Mouse (Mus musculus): ENCODE measurements around the gene Ddb2. TPM values are rescaled to one million over a fixed set of nuclear protein-coding genes. Genes with fewer than 3 reads are reported as not detected.

The Ddb2 gene
- polyA plus RNA-seq, 1 experiment from 2014 or later: 18.8 TPM

DNA sequence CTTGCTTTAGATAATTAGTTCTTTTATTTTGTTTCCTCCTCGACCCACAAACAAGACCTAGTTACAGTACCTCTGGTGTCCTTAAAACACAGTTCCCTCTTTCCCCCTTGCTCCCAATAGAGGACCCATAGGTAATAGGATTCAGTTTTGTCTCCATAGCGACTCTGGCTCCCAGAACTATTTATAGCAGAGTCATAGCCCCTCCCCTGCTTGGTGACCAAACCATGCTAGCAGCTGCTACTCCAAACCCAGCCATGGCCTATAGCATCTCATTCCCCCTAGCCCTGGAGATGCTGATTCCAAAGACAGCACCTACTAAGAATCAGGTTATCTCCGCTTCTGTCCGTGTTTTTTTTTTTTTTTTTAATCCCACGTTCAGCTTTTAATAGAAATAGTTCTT is 56.1 kb downstream of the Ddb2 start:
- 67% methylated on average over 5 of the region's 5 CpGs for WGBS
- no peaks in the 10 kb centered on the region for H3K9me3 ChIP-seq
- peaks cover 24% of the 10 kb centered on the region for H3K36me3 ChIP-seq (replicated peaks)
- no peaks in the 10 kb centered on the region for H3K27me3 ChIP-seq (replicated peaks)
- 0 out of 2 replicates have a peak overlapping the region, but pooled peaks have one; percentile 65 for H3K4me3 ChIP-seq
- H3K4me2 ChIP-seq: peak overlapping the region; percentile 83
- peaks cover 31% of the 10 kb centered on the region for H3K4me1 ChIP-seq
- H3K9ac ChIP-seq: peak overlapping the region; percentile 85
- ATAC-seq (replicated peaks): no peak
- no peak overlapping the region for H3K27ac ChIP-seq

DNA sequence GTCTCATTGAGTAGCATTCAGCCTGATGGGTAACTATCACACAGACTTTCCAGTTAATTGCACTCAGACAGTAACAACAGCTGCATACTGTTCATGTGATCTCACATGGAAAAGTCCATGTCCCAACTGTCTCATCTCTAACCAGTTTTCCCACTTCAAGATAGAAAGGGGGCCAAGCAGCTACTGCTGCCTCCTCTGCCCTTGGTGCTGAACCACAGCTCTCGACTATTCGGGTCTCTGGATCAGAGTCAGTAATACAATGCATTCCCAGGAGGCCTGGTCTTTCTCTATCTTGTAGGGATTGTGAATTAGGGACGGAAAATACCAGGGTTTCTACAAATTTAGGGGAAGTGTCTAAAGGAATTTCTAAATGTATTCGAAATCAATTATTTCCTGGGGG is 57.0 kb downstream of the Ddb2 start:
- H3K27me3 ChIP-seq (replicated peaks): no peaks in the 10 kb centered on the region
- no peaks in the 10 kb centered on the region for H3K9me3 ChIP-seq
- H3K4me2 ChIP-seq: no peak overlapping the region
- 47% methylated on average over 4 of the region's 4 CpGs for WGBS
- no peak overlapping the region for H3K27ac ChIP-seq
- no peak overlapping the region; the same call in 1 of the 2 replicates for H3K9ac ChIP-seq
- no peak for ATAC-seq (replicated peaks)
- no peak overlapping the region for H3K4me3 ChIP-seq
- H3K4me1 ChIP-seq: peaks cover 31% of the 10 kb centered on the region
- H3K36me3 ChIP-seq (replicated peaks): peaks cover 29% of the 10 kb centered on the region

DNA sequence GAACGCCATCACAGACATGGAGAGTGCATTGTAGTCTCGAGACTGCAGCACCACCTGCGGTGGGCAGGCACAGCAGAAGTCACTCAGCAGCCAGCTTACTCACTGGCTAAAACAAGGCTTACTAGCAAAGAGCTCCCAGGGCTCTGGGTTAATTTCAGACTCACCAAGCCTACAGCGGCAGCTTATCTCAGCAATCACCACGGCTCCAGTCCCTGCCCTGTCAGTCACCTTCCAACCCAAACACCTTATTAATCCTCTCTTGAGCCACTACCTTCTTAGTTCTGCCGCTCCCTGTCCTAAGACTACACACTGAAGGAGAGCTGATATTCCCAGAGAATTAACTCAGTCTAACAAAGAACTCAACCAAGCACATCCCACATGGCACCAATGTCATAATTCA is 60.5 kb downstream of the Ddb2 start:
- 78% methylated on average over 6 of the region's 6 CpGs for WGBS
- no peaks in the 10 kb centered on the region for H3K27me3 ChIP-seq (replicated peaks)
- H3K4me1 ChIP-seq: peaks cover 14% of the 10 kb centered on the region
- H3K36me3 ChIP-seq (replicated peaks): peaks cover 56% of the 10 kb centered on the region
- H3K4me3 ChIP-seq: no peak overlapping the region
- H3K4me2 ChIP-seq: no peak overlapping the region
- H3K27ac ChIP-seq: no peak overlapping the region
- no peaks in the 10 kb centered on the region for H3K9me3 ChIP-seq
- H3K9ac ChIP-seq: no peak overlapping the region
- ATAC-seq (replicated peaks): no peak

DNA sequence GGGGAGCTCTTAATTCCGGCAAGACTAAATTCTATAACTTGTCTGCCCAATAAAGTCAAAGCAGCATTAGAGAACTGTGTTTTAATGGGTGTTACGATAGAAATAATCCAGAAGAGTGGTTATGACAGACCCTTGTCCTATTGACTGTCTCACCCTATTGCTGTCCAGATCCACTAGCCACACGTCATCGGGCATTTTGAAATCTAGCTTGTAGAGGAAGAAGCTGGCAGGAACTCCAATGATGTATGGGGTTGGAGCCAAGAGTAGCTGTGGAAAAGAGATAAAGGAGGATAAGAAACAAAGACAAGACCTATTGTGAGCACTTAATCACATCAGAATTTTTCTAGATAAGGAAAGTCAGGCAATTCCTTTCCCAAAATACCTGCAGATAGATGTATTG is 61.3 kb downstream of the Ddb2 start:
- Histone ChIP-seq H3K4me3 (no peak overlapping the region), H3K9ac (no peak overlapping the region), H3K9me3 (no peaks in the 10 kb centered on the region), H3K36me3 (replicated peaks) (peaks cover 59% of the 10 kb centered on the region), H3K27me3 (replicated peaks) (no peaks in the 10 kb centered on the region), H3K4me2 (no peak overlapping the region), H3K4me1 (peaks cover 7% of the 10 kb centered on the region), H3K27ac (no peak overlapping the region)
- ATAC-seq (replicated peaks): no peak
- 90% methylated on average over 4 of the region's 4 CpGs for WGBS

DNA sequence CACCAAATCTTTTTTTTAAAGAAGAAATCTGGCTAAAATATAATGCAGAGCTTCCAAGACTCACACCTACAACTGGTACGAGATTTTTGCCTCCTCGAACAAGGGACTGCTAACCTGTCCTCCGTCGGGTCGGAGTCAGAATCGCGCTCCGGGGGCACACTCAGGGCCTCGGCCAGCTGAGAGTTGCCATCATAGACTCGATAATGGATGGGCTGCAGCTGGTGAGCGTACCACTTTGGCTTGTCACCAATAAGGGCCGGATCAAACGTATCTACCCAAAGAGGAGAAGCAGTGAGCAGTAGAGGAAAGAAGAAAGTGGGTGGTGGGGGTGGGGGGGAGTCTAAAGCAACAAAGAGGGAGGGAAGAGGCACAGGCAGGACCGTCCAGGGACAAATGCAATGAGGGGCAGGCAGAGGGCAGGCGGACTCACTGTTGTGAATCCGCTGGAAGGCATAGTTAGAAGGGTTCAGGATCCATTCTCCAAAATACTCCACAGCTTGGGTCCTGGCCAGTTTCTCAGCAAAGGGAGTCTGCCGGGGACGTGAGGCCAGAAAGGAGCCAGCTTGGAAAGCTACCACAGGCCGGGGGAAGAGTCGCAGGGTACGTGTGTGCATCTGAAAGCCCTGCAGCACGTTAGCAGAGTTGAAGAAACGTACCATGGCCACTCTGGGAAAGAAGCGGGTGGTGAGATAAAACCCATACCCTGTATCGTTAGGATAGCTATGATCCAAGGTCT is 67.0 kb downstream of the Ddb2 start:
- Histone ChIP-seq H3K27ac (no peak overlapping the region), H3K9ac (no peak overlapping the region), H3K9me3 (no peaks in the 10 kb centered on the region), H3K4me1 (no peaks in the 10 kb centered on the region), H3K4me3 (no peak overlapping the region), H3K27me3 (replicated peaks) (no peaks in the 10 kb centered on the region), H3K36me3 (replicated peaks) (peaks cover 69% of the 10 kb centered on the region), H3K4me2 (no peak overlapping the region)
- no peak for ATAC-seq (replicated peaks)
- WGBS: 92% methylated on average over 25 of the region's 25 CpGs

DNA sequence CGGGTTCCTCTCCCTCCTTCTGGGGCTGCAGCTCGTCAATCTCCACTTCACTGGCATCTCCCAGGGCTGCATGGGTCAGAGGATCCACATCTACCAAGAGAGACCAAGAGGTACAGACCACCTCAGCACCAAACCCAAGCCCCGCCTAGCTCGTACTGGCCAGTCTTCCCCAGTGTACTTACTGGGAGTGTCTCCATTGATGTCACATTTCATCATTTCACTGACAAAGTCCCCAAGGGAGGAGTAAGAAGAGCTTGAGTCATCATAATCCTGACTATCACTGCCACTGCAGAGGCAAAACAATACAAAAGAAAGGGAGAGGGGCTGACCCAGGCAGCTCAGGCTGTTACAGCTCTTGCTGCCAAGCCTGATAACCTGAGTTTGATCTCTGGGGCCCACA is 69.2 kb downstream of the Ddb2 start:
- H3K36me3 ChIP-seq (replicated peaks): peaks cover 73% of the 10 kb centered on the region
- H3K4me1 ChIP-seq: no peaks in the 10 kb centered on the region
- no peak overlapping the region for H3K27ac ChIP-seq
- 92% methylated on average over 4 of the region's 4 CpGs for WGBS
- H3K9me3 ChIP-seq: no peaks in the 10 kb centered on the region
- H3K4me2 ChIP-seq: no peak overlapping the region
- no peaks in the 10 kb centered on the region for H3K27me3 ChIP-seq (replicated peaks)
- no peak for ATAC-seq (replicated peaks)
- no peak overlapping the region for H3K9ac ChIP-seq
- no peak overlapping the region for H3K4me3 ChIP-seq

- peaks cover 81% of the 10 kb centered on the region for H3K36me3 ChIP-seq (replicated peaks)
- ATAC-seq (replicated peaks): no peak
- H3K9ac ChIP-seq: no peak overlapping the region
These were observed 71.8 kb downstream of the Ddb2 start for GRCm38 (mm10) chr2:91164991-91165390.

GRCm38 (mm10) chr2:91163532-91163931 is 73.2 kb downstream of the Ddb2 start:
- Histone ChIP-seq H3K9me3 (no peaks in the 10 kb centered on the region), H3K4me3 (no peak overlapping the region)
- WGBS: 92% methylated on average over 5 of the region's 5 CpGs

More at GRCm38 (mm10) chr2:91164991-91165390, 71.8 kb downstream of the Ddb2 start:
- H3K27me3 ChIP-seq (replicated peaks): no peaks in the 10 kb centered on the region
- no peaks in the 10 kb centered on the region for H3K4me1 ChIP-seq
- no peak overlapping the region for H3K27ac ChIP-seq
- H3K4me2 ChIP-seq: no peak overlapping the region
- 95% methylated on average over 6 of the region's 6 CpGs for WGBS
- no peaks in the 10 kb centered on the region for H3K9me3 ChIP-seq
- H3K4me3 ChIP-seq: no peak overlapping the region

DNA sequence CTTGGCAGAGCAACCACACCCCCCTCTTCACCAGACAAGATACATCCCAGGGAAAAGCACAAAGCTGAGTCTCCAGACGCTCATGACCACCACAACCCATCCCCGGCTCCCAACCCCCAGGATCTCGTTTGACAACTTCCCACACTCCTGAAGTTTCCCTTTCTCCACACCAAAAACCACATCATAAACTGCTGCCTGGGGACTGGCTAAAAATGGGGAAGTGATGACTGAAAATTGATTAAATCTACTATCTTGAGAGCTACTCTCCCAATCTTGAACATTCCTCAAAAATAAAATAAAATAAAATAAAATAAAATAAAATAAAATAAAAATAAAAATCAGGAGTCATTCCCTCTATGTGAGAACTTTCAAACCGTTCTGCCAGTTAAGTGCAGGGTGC is 73.8 kb downstream of the Ddb2 start:
- WGBS: 94% methylated on average over 4 of the region's 4 CpGs
- no peak for ATAC-seq (replicated peaks)

More at GRCm38 (mm10) chr2:91163532-91163931, 73.2 kb downstream of the Ddb2 start:
- no peak overlapping the region for H3K4me2 ChIP-seq
- no peaks in the 10 kb centered on the region for H3K4me1 ChIP-seq
- ATAC-seq (replicated peaks): no peak
- no peak overlapping the region for H3K9ac ChIP-seq
- H3K36me3 ChIP-seq (replicated peaks): peaks cover 82% of the 10 kb centered on the region
- no peaks in the 10 kb centered on the region for H3K27me3 ChIP-seq (replicated peaks)
- H3K27ac ChIP-seq: no peak overlapping the region

More for the DNA sequence above, 73.8 kb downstream of the Ddb2 start:
- Histone ChIP-seq H3K9ac (no peak overlapping the region), H3K36me3 (replicated peaks) (peaks cover 83% of the 10 kb centered on the region), H3K4me1 (no peaks in the 10 kb centered on the region), H3K4me2 (no peak overlapping the region), H3K4me3 (no peak overlapping the region), H3K9me3 (no peaks in the 10 kb centered on the region), H3K27me3 (replicated peaks) (no peaks in the 10 kb centered on the region), H3K27ac (no peak overlapping the region)

Other genes starting within 250 kb of the Ddb2 start
- gene Rapsn, start 201.4 kb downstream of the Ddb2 start, polyA plus RNA-seq (2015; fragmentation: Nextera tagmentation; extraction: Ambion mirVana): 0.61 and 1.2 TPM in 2 replicates
- 226 and 233 TPM in 2 replicates for gene Psmc3, start 183.0 kb downstream of the Ddb2 start, polyA plus RNA-seq (2015; fragmentation: Nextera tagmentation; extraction: Ambion mirVana)
- gene Slc39a13, start 166.6 kb downstream of the Ddb2 start, polyA plus RNA-seq (2015; fragmentation: Nextera tagmentation; extraction: Ambion mirVana): 35.7 and 36.8 TPM in 2 replicates
- 3.3 and 4.2 TPM in 2 replicates for gene Spi1, start 154.6 kb downstream of the Ddb2 start, polyA plus RNA-seq (2015; fragmentation: Nextera tagmentation; extraction: Ambion mirVana)
- gene Mybpc3, start 118.8 kb downstream of the Ddb2 start, polyA plus RNA-seq (2015; fragmentation: Nextera tagmentation; extraction: Ambion mirVana): 0.05 and 0.41 TPM in 2 replicates
- gene Madd, start 53.1 kb downstream of the Ddb2 start, polyA plus RNA-seq (2015; fragmentation: Nextera tagmentation; extraction: Ambion mirVana): 65.4 and 69.3 TPM in 2 replicates
- gene Nr1h3, start 34.1 kb downstream of the Ddb2 start, polyA plus RNA-seq (2015; fragmentation: Nextera tagmentation; extraction: Ambion mirVana): 2.7 and 3.0 TPM in 2 replicates
- 37.2 and 43.6 TPM in 2 replicates for gene Acp2, start 34.1 kb downstream of the Ddb2 start, polyA plus RNA-seq (2015; fragmentation: Nextera tagmentation; extraction: Ambion mirVana)
- gene Pacsin3, start 19.0 kb upstream of the Ddb2 start, polyA plus RNA-seq (2015; fragmentation: Nextera tagmentation; extraction: Ambion mirVana): 12.2 and 15.4 TPM in 2 replicates
- gene Arfgap2, start 28.0 kb upstream of the Ddb2 start, polyA plus RNA-seq (2015; fragmentation: Nextera tagmentation; extraction: Ambion mirVana): 76.0 and 76.1 TPM in 2 replicates
- gene 1110051M20Rik, start 207.7 kb upstream of the Ddb2 start, polyA plus RNA-seq (2015; fragmentation: Nextera tagmentation; extraction: Ambion mirVana): 179 TPM in 2 replicates
- gene Lrp4, start 220.5 kb upstream of the Ddb2 start, polyA plus RNA-seq (2015; fragmentation: Nextera tagmentation; extraction: Ambion mirVana): 4.2 and 4.9 TPM in 2 replicates